Mouse (Mus musculus) stomach, adult 2 months (tissue): Measurements from ENCODE around the gene Smim14. TPM values are rescaled to one million over a fixed set of nuclear protein-coding genes. Genes with fewer than 3 reads are reported as not detected.

ENCODE experiments used
- polyA plus RNA-seq: library from polyadenylated mRNA; depleted of rRNA; stranded (reverse); fragments of >200 nt; gene quantifications from 2 replicates; pipeline ENCODE4 v1.2.3, GENCODE M21; 2012; rRNA removed

Gene Smim14
- polyA plus RNA-seq = 80.7 and 97.3 TPM in 2 replicates

GRCm38 (mm10) chr5:65536751-65537419, at the start of gene Smim14, which contains the start of gene Ube2k:
TSS of gene Smim14 (minus strand) at chr5:65537184.
TSS of gene Ube2k (plus strand) at chr5:65537233.

DNA sequence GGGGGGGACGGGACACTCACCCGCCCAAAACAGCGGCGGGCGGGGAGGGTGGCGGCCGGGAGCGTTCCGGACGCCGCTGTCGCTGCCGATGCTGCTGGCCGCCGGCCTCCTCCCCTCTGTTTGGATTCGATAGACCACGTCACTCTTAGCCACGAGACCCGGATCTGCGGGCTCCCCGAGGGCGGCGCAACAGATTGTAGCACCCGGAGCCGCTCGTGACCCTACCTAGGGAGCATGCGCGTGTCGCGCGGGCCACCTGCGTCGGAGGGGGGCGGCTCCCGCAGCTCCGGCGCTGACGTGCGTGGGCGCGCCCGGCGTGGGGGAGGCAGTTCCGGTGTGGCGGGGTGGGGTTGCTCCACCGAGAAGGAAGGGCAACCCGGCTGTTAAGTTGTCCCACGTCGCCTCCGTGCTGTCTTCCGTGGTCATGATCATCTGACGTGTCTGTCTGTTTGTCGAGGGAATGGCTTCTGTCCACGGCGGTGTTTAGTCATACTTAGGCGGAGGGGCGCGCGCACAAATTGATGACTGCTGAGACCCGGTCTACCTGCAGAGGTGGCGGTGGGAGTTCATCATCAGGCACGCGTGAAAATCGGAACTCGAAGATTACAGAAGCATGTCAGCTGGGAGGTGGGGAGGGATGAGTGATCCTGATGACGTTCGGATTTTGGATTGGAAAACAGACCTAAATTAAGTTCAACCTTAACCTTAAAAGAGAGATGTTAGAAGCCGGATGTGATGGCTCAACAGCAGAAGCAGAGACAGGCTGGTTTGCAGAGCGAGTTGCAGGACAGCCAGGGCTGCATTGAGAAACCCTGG, 44.1 kb downstream of the Smim14 start, which contains the start of gene Gm43552:
TSS of gene Gm43552 (minus strand) at position 118 of the 816 bp plus-strand sequence.

DNA sequence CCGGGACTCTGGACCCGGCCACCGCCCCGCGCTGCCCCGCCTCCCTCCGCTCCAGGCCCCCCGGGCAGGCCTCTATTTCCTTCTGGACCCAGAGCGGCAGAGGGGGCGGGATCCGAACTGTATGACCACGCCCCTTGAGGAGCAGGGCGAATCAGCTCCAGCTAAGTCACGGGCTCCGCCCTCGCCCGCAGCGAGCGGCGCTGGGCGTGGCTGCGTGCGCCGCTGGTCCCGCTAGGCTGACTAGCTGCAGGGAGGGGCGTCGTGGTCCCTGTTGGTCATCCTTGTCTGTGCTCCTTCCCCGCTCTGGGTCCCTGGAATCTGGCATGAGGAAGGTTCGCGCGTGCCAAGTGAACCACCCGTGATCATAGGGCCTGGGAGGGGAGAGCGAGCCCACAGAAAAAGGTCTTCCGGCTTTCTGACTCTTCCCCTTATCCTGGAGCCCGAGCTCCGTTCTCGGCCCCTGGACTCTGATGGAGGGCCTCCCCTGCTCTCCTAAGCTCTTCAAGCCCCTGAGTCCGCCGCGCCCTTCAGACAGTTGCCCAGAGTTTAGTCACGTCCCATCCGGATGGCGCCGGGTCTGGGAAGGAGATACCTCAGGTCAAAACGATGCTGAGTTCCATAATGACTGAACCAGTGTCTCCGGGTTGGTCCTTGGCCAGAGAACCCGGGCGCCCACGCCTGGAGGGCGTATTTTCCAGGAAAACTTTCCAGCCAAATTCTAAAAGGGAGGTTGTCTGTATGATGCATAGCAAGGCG, 101.0 kb downstream of the Smim14 start, which contains the start of gene Ugdh:
TSS of gene Ugdh (minus strand) at position 144 of the 756 bp plus-strand sequence.

Other genes starting within 250 kb of the Smim14 start
- gene Rfc1, start 201.5 kb downstream of the Smim14 start, polyA plus RNA-seq = 1.1 and 1.9 TPM in 2 replicates
- gene Klb, start 188.9 kb downstream of the Smim14 start, polyA plus RNA-seq = 0.11 and 0.35 TPM in 2 replicates
- gene Rpl9, start 145.7 kb downstream of the Smim14 start, polyA plus RNA-seq = 21.7 and 25.7 TPM in 2 replicates
- 2.3 and 2.4 TPM in 2 replicates for gene Lias, start 145.7 kb downstream of the Smim14 start, polyA plus RNA-seq
- gene Ugdh, start 101.2 kb downstream of the Smim14 start, polyA plus RNA-seq = 12.9 and 18.6 TPM in 2 replicates
- not detected in 2 replicates for gene Gm43552, start 44.4 kb downstream of the Smim14 start, polyA plus RNA-seq
- gene Ube2k, start within 50 bp of the Smim14 start, polyA plus RNA-seq = 1.8 and 4.7 TPM in 2 replicates
- gene Pds5a, start 161.1 kb upstream of the Smim14 start, polyA plus RNA-seq = 1.2 and 1.9 TPM in 2 replicates
- gene N4bp2, start 226.3 kb upstream of the Smim14 start, polyA plus RNA-seq = 0.71 and 1.6 TPM in 2 replicates